In the genomic region with DNA sequence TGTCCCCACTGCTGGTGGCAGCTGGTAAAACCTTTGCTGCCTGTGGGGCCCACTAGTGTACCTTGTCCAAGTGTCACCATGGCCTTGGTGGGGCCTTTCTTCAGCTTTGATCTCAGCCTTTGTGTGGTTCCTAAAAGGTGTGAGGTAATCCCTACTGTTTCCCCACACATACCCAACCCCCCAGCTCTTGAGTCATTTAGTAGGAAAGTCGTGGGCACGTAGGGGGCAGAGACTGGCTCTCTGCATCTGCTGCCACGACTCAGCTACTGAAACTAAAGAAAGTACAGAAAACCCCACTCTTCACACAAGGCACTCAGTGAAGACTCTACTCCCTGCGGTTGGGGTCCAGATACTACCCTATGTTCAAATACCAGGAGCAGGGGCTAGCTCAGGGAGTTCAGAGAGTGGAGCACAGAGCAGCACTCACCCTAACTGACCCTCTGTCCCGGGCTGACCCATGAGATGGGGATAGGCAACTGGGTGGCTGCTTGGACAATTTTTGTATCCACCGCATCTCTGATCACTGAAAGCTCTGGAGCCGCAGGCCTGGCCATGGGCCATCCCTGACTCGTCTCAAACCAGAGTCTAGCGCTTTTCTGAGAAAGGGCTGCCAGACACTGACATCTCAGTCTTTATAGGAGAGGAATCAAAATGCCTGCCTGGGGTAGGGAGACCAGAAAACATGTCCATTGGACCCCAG, we compare ENCODE assay signal across 1 mouse cellular context.
TF ChIP-seq lines count a peak whose summit lies in the region.

No protein-coding gene starts in this region.

TF ChIP-seq in CH12.LX, 34 proteins besides CTCF, POLR2A, EP300 and RAD21 (continued from another document):
- 0 out of 2 replicates have a peak, but pooled peaks have one; percentile 28 for TF ChIP-seq ZMIZ1 (IDR thresholded peaks at IDR 0.05; ENCODE audit: low read depth, low read length)
- TF ChIP-seq RCOR1 (conservative IDR thresholded peaks at IDR 0.05; ENCODE audit: low read depth, low read length) = peak; percentile 77; the same call in 1 of the 2 replicates
- TF ChIP-seq TCF12 (IDR thresholded peaks at IDR 0.05; ENCODE audit: low read depth, low read length) = peak; percentile 39; the same call in 1 of the 2 replicates
- TF ChIP-seq SMC3 (IDR thresholded peaks at IDR 0.05; ENCODE audit: low read depth, low read length) = no peak
- no peak for TF ChIP-seq ELF1 (IDR thresholded peaks at IDR 0.05; ENCODE audit: low read depth, low read length)
- peak; percentile 11; the same call in 1 of the 2 replicates for TF ChIP-seq JUN (IDR thresholded peaks at IDR 0.05; ENCODE audit: insufficient read depth, low read depth, low read length)
- no peak for TF ChIP-seq KAT2A (IDR thresholded peaks at IDR 0.05; ENCODE audit: insufficient replicate concordance, low read length)
- no peak for TF ChIP-seq POLR2AphosphoS2 (IDR thresholded peaks at IDR 0.05; ENCODE audit: low read depth, low read length)
- no peak for TF ChIP-seq E2F4 (IDR thresholded peaks at IDR 0.05; ENCODE audit: insufficient replicate concordance, low read depth, low read length)
- TF ChIP-seq ZNF384 (IDR thresholded peaks at IDR 0.05; ENCODE audit: low read depth, low read length) = no peak
- 0 out of 2 replicates have a peak, but pooled peaks have one; percentile 47 for TF ChIP-seq MAZ (IDR thresholded peaks at IDR 0.05; ENCODE audit: low read depth, low read length)
- no peak for TF ChIP-seq HCFC1 (IDR thresholded peaks at IDR 0.05; ENCODE audit: low read depth, low read length)
- TF ChIP-seq MYC (IDR thresholded peaks at IDR 0.05; ENCODE audit: low read depth, low read length) = no peak
- TF ChIP-seq MEF2A (IDR thresholded peaks at IDR 0.05; ENCODE audit: borderline replicate concordance, low read depth, low read length) = peak; percentile 77
- TF ChIP-seq CHD1 (IDR thresholded peaks at IDR 0.05; ENCODE audit: low read depth, low read length) = no peak
- no peak for TF ChIP-seq USF1 (IDR thresholded peaks at IDR 0.05; ENCODE audit: low read depth, low read length)
- 0 out of 2 replicates have a peak, but pooled peaks have one; percentile 37 for TF ChIP-seq MAFK (IDR thresholded peaks at IDR 0.05; ENCODE audit: insufficient replicate concordance, low read length)
